Mouse (Mus musculus) layer of hippocampus, adult 18-20 months (tissue): Measurements from ENCODE around the gene Gatc. TPM values are rescaled to one million over a fixed set of nuclear protein-coding genes. Genes with fewer than 3 reads are reported as not detected.
A peak's percentile ranks its signal among the peaks of the same experiment; 100 is the strongest.
"Not testable (repeated sequence)": the region's sequence is repeated elsewhere in the genome, so short reads cannot be mapped to it uniquely, and the experiment has no call there.

ENCODE experiments used
- DNase-seq, 2 experiments: peaks; one replicate each; pipeline ENCODE4 v3.0.0; 2022; ENCODE audit warnings: low spot score in 2 of 2
- long read RNA-seq: library from polyadenylated mRNA; stranded (forward); transcript quantifications from one replicate; pipeline ENCODE4 v2.0.0, GENCODE M21; 2021
- total RNA-seq, 2 experiments: library from RNA; stranded (reverse); gene quantifications; 2 replicates each; pipeline ENCODE4 v1.2.3; 2021

The Gatc gene
- 10 to 100 TPM; 17.9 to 21.8 TPM for total RNA-seq
- long read RNA-seq, transcript Gatc-201 (3 exons, 1,797 nt): major isoform, 17 of 17 reads
- long read RNA-seq, partial matches to known transcripts: 0 of 17 reads
- long read RNA-seq, other reads (novel, unspliced or antisense): 0 of 17 reads

- DNase-seq: peak; percentile 85 to 92
Measured at GRCm38 (mm10) chr5:115340577-115341313, at the start of gene Gatc, which contains the start of gene Triap1. Gene Gatc (minus strand): TSS chr5:115341178. Gene Triap1 (plus strand): TSS chr5:115341225.

- not testable (repeated sequence) for DNase-seq
Measured at GRCm38 (mm10) chr5:115378882-115379281, 37.9 kb upstream of the Gatc start.

- DNase-seq: no peak
Measured at GRCm38 (mm10) chr5:115375436-115375835, 34.5 kb upstream of the Gatc start.

GRCm38 (mm10) chr5:115374204-115374820 is 33.3 kb upstream of the Gatc start:
- DNase-seq: no peak

- DNase-seq: peak in 1 of 2 experiments; percentile 17
Measured at GRCm38 (mm10) chr5:115373441-115374203, 32.6 kb upstream of the Gatc start.

- no peak for DNase-seq
Measured at GRCm38 (mm10) chr5:115371736-115372135, 30.8 kb upstream of the Gatc start.

GRCm38 (mm10) chr5:115364782-115365181 is 23.8 kb upstream of the Gatc start:
- no peak for DNase-seq

GRCm38 (mm10) chr5:115362819-115363714 is 22.1 kb upstream of the Gatc start:
- DNase-seq: peak; percentile 51 to 53

GRCm38 (mm10) chr5:115362216-115362615 is 21.2 kb upstream of the Gatc start:
- no peak for DNase-seq

- no peak for DNase-seq
Measured at GRCm38 (mm10) chr5:115359851-115360372, 18.9 kb upstream of the Gatc start.

- DNase-seq: no peak
Measured at GRCm38 (mm10) chr5:115359438-115359837, 18.5 kb upstream of the Gatc start.

- DNase-seq: peak; percentile 64 to 83
Measured at GRCm38 (mm10) chr5:115358872-115359271, 17.9 kb upstream of the Gatc start.

GRCm38 (mm10) chr5:115355070-115355469 is 14.1 kb upstream of the Gatc start:
- no peak for DNase-seq

GRCm38 (mm10) chr5:115351348-115351747 is 10.4 kb upstream of the Gatc start:
- DNase-seq: no peak

GRCm38 (mm10) chr5:115349225-115349555 is 8.2 kb upstream of the Gatc start:
- no peak for DNase-seq

GRCm38 (mm10) chr5:115348546-115349224 is 7.7 kb upstream of the Gatc start, which contains the start of gene Cox6a1:
Gene Cox6a1 (minus strand): TSS chr5:115348981.
- DNase-seq: peak; percentile 98 to 99

GRCm38 (mm10) chr5:115347564-115347963 is 6.6 kb upstream of the Gatc start:
- DNase-seq: peak in 1 of 2 experiments; percentile 83

- DNase-seq: no peak
Measured at GRCm38 (mm10) chr5:115341314-115342165, 562 bp upstream of the Gatc start.

GRCm38 (mm10) chr5:115340007-115340406 is 971 bp downstream of the Gatc start:
- no peak for DNase-seq
